Mouse (Mus musculus) brain, embryonic 14.5 days (tissue): ENCODE results near the gene Tex22.

Source experiments
- CTCF ChIP-seq: fragments of 200-500 bp; IDR thresholded peaks from 2 replicates; pipeline ENCODE4 v1.5.1; 2012; ENCODE audit warnings: inconsistent platforms, mild to moderate bottlenecking, moderate library complexity, borderline replicate concordance; ENCODE audit not compliant: insufficient read depth, insufficient read length; ENCODE audit errors: extremely low read depth
- POLR2A ChIP-seq: fragments of 200-500 bp; IDR thresholded peaks from 2 replicates; pipeline ENCODE4 v1.6.1; 2012; ENCODE audit warnings: mild to moderate bottlenecking, inconsistent platforms, borderline replicate concordance; ENCODE audit not compliant: poor library complexity, insufficient read depth, insufficient read length, severe bottlenecking; ENCODE audit errors: extremely low read depth

DNA sequence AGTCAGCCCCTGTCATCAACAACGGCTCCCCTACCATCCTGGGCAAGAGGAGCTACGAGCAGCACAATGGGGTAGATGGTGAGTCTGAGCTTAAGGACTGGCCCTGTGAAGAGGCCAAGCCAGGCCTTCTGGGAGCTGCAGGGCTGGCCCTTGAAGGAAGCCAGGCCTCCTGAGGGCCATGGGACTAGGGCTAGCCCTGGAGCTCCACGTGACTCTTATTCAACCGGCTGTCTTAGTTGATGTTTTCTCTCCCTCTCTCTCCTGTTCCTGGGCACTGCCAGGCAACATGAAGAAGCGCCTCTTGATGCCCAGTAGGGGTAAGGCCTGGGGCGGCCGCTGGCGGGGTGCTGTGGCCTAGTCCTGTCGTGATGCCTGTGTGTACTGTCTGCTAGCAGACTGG lies 59.0 kb downstream of the Tex22 start:
- no peak for TF ChIP-seq POLR2A
- TF ChIP-seq CTCF = no peak
